Mouse (Mus musculus) kidney, embryonic 15.5 days (tissue): ENCODE measurements around the gene Rbm18. TPM values are rescaled to one million over a fixed set of nuclear protein-coding genes. Genes with fewer than 3 reads are reported as not detected.
A peak's percentile ranks its signal among the peaks of the same experiment; 100 is the strongest.
"Not testable (repeated sequence)": the region's sequence is repeated elsewhere in the genome, so short reads cannot be mapped to it uniquely, and the experiment has no call there.

ENCODE experiments used
- ATAC-seq: fragments of 200-750 bp; cut with Nextera tagmentation; replicated peaks from 2 replicates; pipeline ENCODE4 v1.8.0; 2017; ENCODE audit warnings: moderate TSS enrichment; ENCODE audit not compliant: low FRiP score
- H3K27ac ChIP-seq: fragments of 300-500 bp; sonication (generic); 2 replicates; pipeline ENCODE4 v1.5.1; 2015; ENCODE audit warnings: mild to moderate bottlenecking, inconsistent platforms
- H3K27me3 ChIP-seq: fragments of 300-500 bp; sonication (generic); 2 replicates; pipeline ENCODE4 v1.6.1; 2015; ENCODE audit warnings: inconsistent platforms
- H3K36me3 ChIP-seq: fragments of 300-500 bp; sonication (generic); 2 replicates; pipeline ENCODE4 v1.6.1; 2015; ENCODE audit warnings: inconsistent platforms
- H3K4me1 ChIP-seq: fragments of 300-500 bp; sonication (generic); 2 replicates; pipeline ENCODE4 v1.6.1; 2015; ENCODE audit warnings: inconsistent platforms
- H3K4me2 ChIP-seq: fragments of 300-500 bp; sonication (generic); 2 replicates; pipeline ENCODE4 v1.6.1; 2015; ENCODE audit warnings: moderate library complexity, mild to moderate bottlenecking, inconsistent platforms
- H3K4me3 ChIP-seq: fragments of 300-500 bp; sonication (generic); replicated peaks from 2 replicates; pipeline ENCODE4 v1.5.1; 2015; ENCODE audit warnings: mild to moderate bottlenecking, inconsistent platforms
- H3K9ac ChIP-seq: fragments of 300-500 bp; sonication (generic); 2 replicates; pipeline ENCODE4 v1.6.1; 2015; ENCODE audit warnings: mild to moderate bottlenecking, inconsistent platforms
- H3K9me3 ChIP-seq: fragments of 300-500 bp; sonication (generic); replicated peaks from 2 replicates; pipeline ENCODE4 v1.6.1; 2016; ENCODE audit warnings: inconsistent platforms
- WGBS: fragments of 180-500 bp; shearing (Covaris S2); methylation state at CpG from one replicate; pipeline ENCODE4 v1.1.7; 2015; ENCODE audit warnings: mixed read lengths; 5-methylcytosine and 5-hydroxymethylcytosine counted together
- polyA plus RNA-seq: library from polyadenylated mRNA; unstranded; fragments of >200 nt; fragmentation: Nextera tagmentation; extraction: Ambion mirVana; gene quantifications from 2 replicates; pipeline ENCODE4 v1.2.1, GENCODE M21; 2015

Gene Rbm18
- polyA plus RNA-seq = 69.3 and 71.1 TPM in 2 replicates

DNA sequence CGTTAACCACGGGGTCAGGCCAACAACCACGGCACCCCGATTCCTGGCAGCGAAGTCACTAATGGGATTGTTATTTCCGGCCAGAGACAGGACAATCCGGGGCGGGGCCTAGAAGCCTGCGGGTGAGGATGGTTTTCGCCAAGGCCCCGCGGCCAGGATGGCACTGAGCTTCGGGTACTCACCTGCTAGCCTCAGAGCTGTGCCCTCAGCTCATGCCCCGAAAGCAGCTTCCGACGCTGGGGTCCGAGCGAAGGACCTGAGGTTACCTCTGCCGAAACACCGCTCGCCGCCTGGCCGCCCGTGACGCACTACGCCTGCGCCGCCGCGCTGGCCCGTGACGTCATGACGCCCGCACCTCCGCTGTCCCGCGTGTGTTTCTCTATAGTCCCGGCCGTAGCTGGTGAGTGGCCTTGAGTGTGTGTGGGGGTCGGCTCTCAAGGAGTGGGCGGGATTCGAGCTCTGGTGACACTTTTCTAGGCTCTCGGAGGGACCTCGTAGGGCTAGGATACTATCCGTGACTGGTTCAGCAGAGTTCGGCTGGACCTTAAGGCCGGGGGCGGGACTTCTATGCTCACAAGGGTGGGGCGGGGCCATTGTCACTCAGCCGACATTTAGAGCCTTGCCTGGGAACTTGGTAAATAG is at the start of gene Rbm18, which contains the start of gene Mrrf:
Gene Rbm18, minus strand, starts transcription at position 474 of the 642 bp plus-strand sequence.
Gene Mrrf, plus strand, starts transcription at position 90 of the 642 bp plus-strand sequence.
- under 1% methylated on average over 50 of the region's 50 CpGs for WGBS
- no peaks in the 10 kb centered on the region for H3K9me3 ChIP-seq

DNA sequence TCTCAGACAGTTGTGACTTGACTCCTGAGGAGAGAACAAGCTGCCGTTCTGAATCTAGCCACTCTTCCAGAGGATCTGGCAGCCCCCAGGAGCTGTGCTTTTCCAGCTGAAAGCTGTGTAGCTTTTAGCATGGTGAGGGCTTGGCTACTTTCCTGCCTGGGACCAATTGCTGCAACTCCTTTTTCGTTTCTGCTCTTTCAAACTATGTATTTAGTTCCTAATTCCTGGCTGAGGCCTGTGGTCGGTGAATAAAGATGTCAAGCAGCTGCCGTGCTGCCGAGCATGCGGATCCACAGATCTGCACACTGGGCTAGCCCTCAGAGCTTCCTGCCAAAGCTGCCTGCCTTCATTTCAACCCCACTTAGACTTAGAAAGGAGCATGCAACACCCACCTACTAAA is 48.3 kb upstream of the Rbm18 start:
- 58% methylated on average over 6 of the region's 6 CpGs for WGBS
- Histone ChIP-seq H3K36me3 (peaks cover 9% of the 10 kb centered on the region; the same call in 1 of the 2 replicates), H3K9ac (no peak overlapping the region), H3K27ac (peak overlapping the region; percentile 57), H3K4me3 (no peak overlapping the region), H3K4me1 (peaks cover 5% of the 10 kb centered on the region), H3K27me3 (no peaks in the 10 kb centered on the region), H3K9me3 (no peaks in the 10 kb centered on the region), H3K4me2 (no peak overlapping the region)
- ATAC-seq = no peak

More for the DNA sequence above, at the start of gene Rbm18, which contains the start of gene Mrrf:
- Histone ChIP-seq H3K27me3 (no peaks in the 10 kb centered on the region), H3K9ac (peak within 1 kb of the TSS; percentile 64), H3K4me3 (peak within 1 kb of the TSS; percentile 84), H3K36me3 (peaks cover 29% of the 10 kb centered on the region), H3K4me1 (peaks cover 16% of the 10 kb centered on the region), H3K4me2 (peak within 1 kb of the TSS; percentile 70), H3K27ac (peak within 1 kb of the TSS; percentile 93)
- peak; percentile 98 for ATAC-seq

DNA sequence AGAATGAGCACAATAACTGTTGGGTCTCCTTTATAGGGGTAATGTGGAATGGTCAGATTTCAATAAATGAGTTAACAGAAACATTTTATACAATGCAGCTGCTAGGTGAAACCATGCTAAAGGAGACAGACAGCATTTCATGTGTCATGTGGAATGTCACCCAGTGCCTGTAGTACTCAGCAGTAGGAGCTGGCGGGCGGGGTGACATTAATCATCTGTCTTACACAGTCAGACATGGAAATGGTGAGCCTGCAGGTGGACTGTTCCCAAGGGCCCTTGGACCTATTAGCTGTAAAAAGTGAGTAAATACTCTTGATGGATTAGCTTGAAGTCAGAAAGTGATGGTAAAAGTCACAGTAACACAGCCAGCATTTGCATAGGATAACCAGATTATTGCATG is 47.6 kb upstream of the Rbm18 start:
- peak overlapping the region; percentile 57; the same call in 1 of the 2 replicates for H3K27ac ChIP-seq
- H3K4me3 ChIP-seq = no peak overlapping the region
- WGBS = 78% methylated on average over 2 of the region's 2 CpGs
- ATAC-seq = no peak
- H3K4me2 ChIP-seq = no peak overlapping the region
- peaks cover 14% of the 10 kb centered on the region; the same call in 1 of the 2 replicates for H3K36me3 ChIP-seq
- H3K9me3 ChIP-seq = no peaks in the 10 kb centered on the region
- peaks cover 5% of the 10 kb centered on the region for H3K4me1 ChIP-seq
- no peak overlapping the region for H3K9ac ChIP-seq
- no peaks in the 10 kb centered on the region for H3K27me3 ChIP-seq

DNA sequence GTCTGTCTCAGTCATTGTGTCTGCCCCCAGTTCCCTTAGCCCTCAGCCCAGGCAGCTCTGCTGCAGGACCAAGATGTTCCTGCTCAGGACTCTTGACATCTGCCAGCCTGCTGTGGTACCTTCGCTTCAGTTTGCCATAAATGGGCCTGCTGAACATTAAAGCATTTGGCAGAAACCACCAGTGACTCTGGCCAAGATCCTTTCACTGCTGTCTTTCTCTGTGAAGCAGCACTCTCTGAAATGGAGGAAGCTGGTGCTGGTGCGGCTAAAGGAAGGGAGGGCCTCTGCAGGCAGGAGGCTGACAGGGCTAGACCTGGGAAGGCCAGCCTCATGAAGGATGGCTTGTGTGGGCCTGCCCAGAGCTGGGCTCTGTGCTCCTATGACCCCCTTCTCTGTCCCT is 46.7 kb upstream of the Rbm18 start:
- H3K4me2 ChIP-seq = no peak overlapping the region
- no peaks in the 10 kb centered on the region for H3K9me3 ChIP-seq
- H3K27ac ChIP-seq = no peak overlapping the region
- peaks cover 5% of the 10 kb centered on the region for H3K4me1 ChIP-seq
- H3K9ac ChIP-seq = no peak overlapping the region
- WGBS = 69% methylated on average over 2 of the region's 2 CpGs
- no peak for ATAC-seq
- H3K27me3 ChIP-seq = no peaks in the 10 kb centered on the region
- H3K36me3 ChIP-seq = peaks cover 15% of the 10 kb centered on the region
- H3K4me3 ChIP-seq = no peak overlapping the region

DNA sequence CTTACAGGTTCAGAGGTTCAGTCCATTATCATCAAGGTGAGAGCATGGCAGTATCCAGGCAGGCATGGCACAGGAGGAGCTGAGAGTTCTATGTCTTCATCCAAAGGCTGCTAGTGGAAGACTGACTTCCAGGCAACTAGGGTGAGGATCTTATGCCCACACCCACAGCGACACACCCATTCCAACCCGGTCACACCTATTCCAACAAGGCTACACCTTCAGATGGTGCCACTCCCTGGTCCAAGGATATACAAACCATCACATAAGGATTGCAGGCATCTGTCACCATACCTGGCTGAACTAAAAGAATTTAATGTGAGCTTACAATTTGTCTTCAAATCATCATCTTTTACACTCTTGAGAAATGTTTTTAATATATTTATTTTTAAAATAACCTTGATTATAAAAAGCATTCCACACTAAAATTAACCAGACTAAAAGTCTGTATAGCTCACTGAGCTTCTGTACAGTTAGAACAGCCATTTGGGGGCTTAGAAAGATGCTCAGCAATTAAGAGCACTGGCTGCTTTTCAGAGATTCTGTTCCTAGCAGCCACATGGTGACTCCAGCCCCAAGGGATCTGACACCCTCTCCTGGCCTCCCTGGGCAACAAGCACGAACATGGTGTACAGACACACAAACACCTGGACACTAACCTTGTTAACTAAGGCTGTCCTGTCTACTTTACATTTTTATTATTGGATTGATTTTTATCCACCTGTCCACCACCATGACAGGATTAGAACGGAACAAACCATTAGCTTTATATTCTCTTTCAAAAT is 45.2 kb upstream of the Rbm18 start:
- H3K4me1 ChIP-seq, H3K4me3 ChIP-seq, H3K9me3 ChIP-seq, H3K27ac ChIP-seq, ATAC-seq, H3K27me3 ChIP-seq, H3K9ac ChIP-seq, H3K4me2 ChIP-seq: not testable (repeated sequence)
- peaks cover 28% of the 10 kb centered on the region for H3K36me3 ChIP-seq
- WGBS = 85% methylated on average over 4 of the region's 4 CpGs

DNA sequence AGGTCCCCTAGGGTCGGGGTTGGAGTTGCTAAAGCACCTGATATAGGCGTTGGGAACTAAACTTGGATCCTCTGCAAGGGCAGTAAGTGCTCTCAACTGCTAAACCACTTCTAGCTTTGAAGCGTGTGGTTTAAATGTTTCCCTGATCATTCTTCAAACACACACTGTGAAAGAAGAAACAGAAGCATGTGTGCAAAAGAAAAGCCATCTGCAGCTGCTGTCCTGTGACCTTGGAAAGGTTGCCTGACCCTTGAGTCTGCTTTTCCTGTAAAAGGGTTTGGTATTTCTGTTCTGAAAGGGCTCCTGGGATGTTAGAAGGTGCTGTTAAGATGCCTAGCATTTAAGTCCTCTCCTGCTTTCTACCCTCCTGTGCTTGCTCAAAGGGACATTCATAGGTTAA is 42.9 kb upstream of the Rbm18 start:
- no peaks in the 10 kb centered on the region for H3K27me3 ChIP-seq
- no peak overlapping the region for H3K4me3 ChIP-seq
- peaks cover 32% of the 10 kb centered on the region for H3K36me3 ChIP-seq
- no peak overlapping the region for H3K27ac ChIP-seq
- H3K9me3 ChIP-seq = no peaks in the 10 kb centered on the region
- H3K4me1 ChIP-seq = peaks cover 4% of the 10 kb centered on the region; the same call in 1 of the 2 replicates
- ATAC-seq = no peak
- H3K9ac ChIP-seq = no peak overlapping the region
- no peak overlapping the region for H3K4me2 ChIP-seq
- whole genome bisulfite sequencing = 71% methylated on average over 3 of the region's 3 CpGs

DNA sequence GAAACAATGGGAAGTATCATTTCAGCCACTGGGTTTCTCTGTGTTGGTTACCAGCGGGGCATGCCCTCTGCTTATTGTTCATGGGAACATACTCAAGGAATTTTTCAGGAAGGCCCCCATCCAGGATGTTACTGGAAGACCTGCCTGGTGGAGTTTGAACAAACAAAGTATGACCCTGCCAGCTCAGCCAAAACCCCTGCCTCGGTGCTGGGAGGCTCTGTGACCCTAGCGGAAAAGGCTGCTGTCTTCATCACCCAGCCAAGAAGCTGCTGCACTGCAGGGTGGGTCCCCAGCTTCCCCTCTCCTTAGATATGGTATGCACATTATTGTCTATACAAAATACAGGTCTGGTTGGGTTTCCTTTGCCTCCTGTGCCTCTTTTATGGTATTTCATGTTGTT is 36.0 kb upstream of the Rbm18 start:
- 80% methylated on average over 3 of the region's 3 CpGs for WGBS
- Histone ChIP-seq H3K27ac (no peak overlapping the region), H3K4me2 (no peak overlapping the region), H3K4me1 (0 out of 2 replicates have a peak, but pooled peaks cover 4% of the 10 kb centered on the region), H3K9ac (no peak overlapping the region), H3K27me3 (no peaks in the 10 kb centered on the region), H3K9me3 (no peaks in the 10 kb centered on the region), H3K4me3 (no peak overlapping the region), H3K36me3 (peaks cover 16% of the 10 kb centered on the region; the same call in 1 of the 2 replicates)
- no peak for ATAC-seq

DNA sequence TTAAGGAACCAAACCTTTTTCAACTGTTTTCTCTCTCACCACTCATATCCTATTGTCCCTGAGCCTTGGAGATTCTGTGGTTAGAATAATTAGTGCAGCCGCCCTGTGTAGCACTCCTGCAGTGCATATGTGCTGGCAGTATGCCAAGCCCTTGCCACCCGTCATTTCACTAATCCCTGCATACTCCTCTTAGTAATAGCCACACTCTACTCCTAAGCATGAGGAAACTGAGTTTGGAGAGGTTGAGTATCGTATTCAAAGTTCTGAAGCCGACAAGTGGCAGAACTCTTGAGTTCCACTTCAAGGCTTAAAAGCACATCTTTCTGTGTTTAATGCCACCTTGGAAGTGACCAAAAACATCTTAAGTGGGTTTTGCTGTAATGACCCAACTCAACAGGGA is 35.6 kb upstream of the Rbm18 start:
- WGBS = 73% methylated on average over 4 of the region's 4 CpGs
- ATAC-seq = no peak; the same call in 1 of the 2 replicates

DNA sequence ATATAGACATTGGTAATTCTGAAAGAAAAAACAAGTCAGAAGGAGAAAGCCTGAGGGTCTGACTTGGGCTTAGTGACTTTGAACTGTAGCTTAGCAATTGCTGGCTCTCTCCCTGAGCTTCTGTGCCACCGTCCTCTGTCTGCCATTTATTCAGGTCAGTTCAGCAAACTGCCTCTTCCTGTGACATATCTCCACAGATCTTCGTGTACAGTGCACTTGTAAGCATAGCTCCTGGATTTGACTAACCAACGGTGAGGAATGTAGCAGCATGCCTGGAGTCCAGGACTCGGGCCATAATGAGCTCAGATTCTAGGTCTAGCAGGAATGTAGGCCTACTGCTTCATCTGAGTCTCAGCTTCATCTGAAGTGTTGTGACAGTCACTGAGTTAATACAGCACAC is 32.6 kb upstream of the Rbm18 start:
- WGBS = 73% methylated on average over 4 of the region's 4 CpGs
- Histone ChIP-seq H3K9me3 (no peaks in the 10 kb centered on the region), H3K4me2 (no peak overlapping the region)

More for the DNA sequence above, 35.6 kb upstream of the Rbm18 start:
- Histone ChIP-seq H3K9me3 (no peaks in the 10 kb centered on the region), H3K36me3 (peaks cover 12% of the 10 kb centered on the region; the same call in 1 of the 2 replicates), H3K9ac (no peak overlapping the region), H3K27me3 (no peaks in the 10 kb centered on the region), H3K27ac (no peak overlapping the region), H3K4me3 (no peak overlapping the region), H3K4me1 (0 out of 2 replicates have a peak, but pooled peaks cover 4% of the 10 kb centered on the region), H3K4me2 (no peak overlapping the region)

DNA sequence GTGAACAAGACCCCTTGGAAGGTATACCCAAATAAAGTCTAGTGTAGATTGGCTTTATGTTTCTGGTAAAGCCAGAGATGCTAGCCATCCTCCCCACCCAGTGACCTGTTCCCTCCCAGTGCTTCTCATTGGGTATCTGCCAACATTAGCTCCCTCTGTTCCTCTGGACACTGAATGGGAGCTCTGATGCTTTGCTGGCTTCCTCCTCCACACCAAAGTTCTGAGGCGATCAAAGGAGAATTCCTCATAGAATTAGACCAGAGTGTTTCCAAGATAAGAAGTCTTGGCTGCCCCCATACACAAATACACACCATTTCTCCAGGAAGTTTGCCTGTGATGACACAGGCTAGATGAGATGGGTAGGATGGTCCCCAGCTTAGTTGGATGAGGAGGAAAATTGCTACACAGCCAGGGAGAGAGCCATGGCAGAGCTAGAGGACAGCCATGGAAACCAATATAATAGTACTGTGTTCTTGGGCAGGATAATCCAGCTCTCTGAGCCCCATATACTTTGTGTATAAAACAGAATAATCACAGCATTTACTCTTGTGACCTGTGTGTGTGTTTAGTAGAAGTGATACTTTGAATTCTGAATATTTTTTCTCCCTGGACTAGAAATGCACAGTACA is 31.5 kb upstream of the Rbm18 start:
- ATAC-seq = no peak
- H3K4me2 ChIP-seq = no peak overlapping the region
- WGBS = 71% methylated on average over 1 of the region's 1 CpGs

More for the DNA sequence above, 32.6 kb upstream of the Rbm18 start:
- no peaks in the 10 kb centered on the region for H3K4me1 ChIP-seq
- H3K9ac ChIP-seq = no peak overlapping the region
- H3K27me3 ChIP-seq = no peaks in the 10 kb centered on the region
- no peak overlapping the region for H3K27ac ChIP-seq
- H3K4me3 ChIP-seq = no peak overlapping the region
- no peak for ATAC-seq
- peaks cover 9% of the 10 kb centered on the region; the same call in 1 of the 2 replicates for H3K36me3 ChIP-seq

DNA sequence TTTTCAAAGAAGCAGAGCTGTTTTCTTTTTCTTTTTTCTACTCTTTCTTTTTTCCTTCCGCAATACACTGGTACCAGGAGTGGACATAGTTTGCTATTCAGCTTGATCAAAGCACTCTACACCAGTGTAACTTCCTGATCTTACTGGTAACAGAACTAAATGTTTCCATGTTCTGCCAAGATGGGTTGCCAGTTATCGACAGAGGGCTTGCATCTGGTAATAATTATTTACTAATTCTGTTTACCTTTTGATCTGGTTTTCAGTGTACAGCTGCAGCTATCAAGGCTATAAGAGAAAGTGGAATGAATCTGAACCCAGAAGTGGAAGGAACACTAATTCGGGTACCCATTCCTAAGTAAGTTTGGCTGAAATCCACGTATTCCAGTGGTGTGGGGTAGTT is 22.8 kb upstream of the Rbm18 start:
- Histone ChIP-seq H3K9ac (no peak overlapping the region), H3K9me3 (no peaks in the 10 kb centered on the region), H3K27ac (no peak overlapping the region), H3K4me1 (no peaks in the 10 kb centered on the region), H3K36me3 (peaks cover 35% of the 10 kb centered on the region), H3K4me2 (no peak overlapping the region), H3K27me3 (no peaks in the 10 kb centered on the region), H3K4me3 (no peak overlapping the region)
- no peak for ATAC-seq
- WGBS = 89% methylated on average over 4 of the region's 4 CpGs

More for the DNA sequence above, 31.5 kb upstream of the Rbm18 start:
- Histone ChIP-seq H3K4me1 (no peaks in the 10 kb centered on the region), H3K4me3 (no peak overlapping the region), H3K9me3 (no peaks in the 10 kb centered on the region), H3K36me3 (peaks cover 9% of the 10 kb centered on the region; the same call in 1 of the 2 replicates), H3K27me3 (no peaks in the 10 kb centered on the region), H3K27ac (no peak overlapping the region), H3K9ac (no peak overlapping the region)

DNA sequence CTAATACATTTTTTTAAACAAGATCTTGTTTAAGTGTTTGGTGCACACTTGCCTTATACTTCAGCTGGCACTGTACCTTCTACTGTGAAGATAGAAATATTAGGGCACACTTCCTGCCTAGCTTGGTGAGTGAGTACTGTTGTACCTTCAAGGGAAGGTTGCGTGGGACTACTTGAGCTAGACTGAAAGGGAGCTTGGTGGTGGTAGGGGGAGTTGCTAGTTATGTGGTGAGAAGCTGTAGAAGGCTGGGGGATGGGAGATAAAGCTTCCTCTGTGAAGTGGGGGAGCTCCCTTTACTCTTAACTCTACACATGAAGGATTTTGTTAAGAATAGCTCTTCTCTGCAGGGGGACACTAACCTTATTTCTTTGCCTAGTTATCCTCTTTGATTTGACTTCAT is 20.9 kb upstream of the Rbm18 start:
- H3K4me3 ChIP-seq = no peak overlapping the region
- H3K4me1 ChIP-seq = no peaks in the 10 kb centered on the region
- ATAC-seq = no peak
- no peaks in the 10 kb centered on the region for H3K9me3 ChIP-seq
- no peaks in the 10 kb centered on the region for H3K27me3 ChIP-seq
- no peak overlapping the region for H3K27ac ChIP-seq
- peaks cover 47% of the 10 kb centered on the region for H3K36me3 ChIP-seq
- no peak overlapping the region for H3K9ac ChIP-seq
- 95% methylated on average over 1 of the region's 1 CpGs for WGBS
- no peak overlapping the region for H3K4me2 ChIP-seq
